Mouse (Mus musculus): ENCODE data around the gene Nsfl1c. TPM values are rescaled to one million over a fixed set of nuclear protein-coding genes. Genes with fewer than 3 reads are reported as not detected.

The Nsfl1c gene
- total RNA-seq, 2 experiments from 2014 or later, result 25.6 to 37.3 TPM

- ATAC-seq (replicated peaks; ENCODE audit: low FRiP score, poor library complexity, severe bottlenecking), result no peak
Observed at GRCm38 (mm10) chr2:151542323-151543062, 48.5 kb downstream of the Nsfl1c start, which contains the start of gene Fkbp1a. TSS of gene Fkbp1a (plus strand) at chr2:151542483.

GRCm38 (mm10) chr2:151543063-151543895 lies 49.3 kb downstream of the Nsfl1c start:
- ATAC-seq (replicated peaks; ENCODE audit: low FRiP score, poor library complexity, severe bottlenecking), result no peak

- ATAC-seq (replicated peaks; ENCODE audit: low FRiP score, poor library complexity, severe bottlenecking), result no peak
Observed at GRCm38 (mm10) chr2:151544673-151545072, 50.7 kb downstream of the Nsfl1c start.

- ATAC-seq (replicated peaks; ENCODE audit: low FRiP score, poor library complexity, severe bottlenecking), result no peak
Observed at GRCm38 (mm10) chr2:151546571-151546970, 52.6 kb downstream of the Nsfl1c start.

- no peak for ATAC-seq (replicated peaks; ENCODE audit: low FRiP score, poor library complexity, severe bottlenecking)
Observed at GRCm38 (mm10) chr2:151549615-151550121, 55.7 kb downstream of the Nsfl1c start.

Other genes starting within 250 kb of the Nsfl1c start
- not detected in 2 replicates for gene 4921509C19Rik, start 18.0 kb upstream of the Nsfl1c start, total RNA-seq (2015; ENCODE audit: low replicate concordance)
- not detected in 2 replicates for gene 4921509C19Rik, start 18.0 kb upstream of the Nsfl1c start, total RNA-seq (2017; ENCODE audit: low replicate concordance)
- 6.3 and 15.9 TPM in 2 replicates for gene Fkbp1a, start 48.3 kb downstream of the Nsfl1c start, total RNA-seq (2015; ENCODE audit: low replicate concordance)
- gene Fkbp1a, start 48.3 kb downstream of the Nsfl1c start, total RNA-seq (2017; ENCODE audit: low replicate concordance), result 1.7 and 2.1 TPM in 2 replicates
- not detected in 2 replicates for gene Sdcbp2, start 78.4 kb downstream of the Nsfl1c start, total RNA-seq (2015; ENCODE audit: low replicate concordance)
- gene Sdcbp2, start 78.4 kb downstream of the Nsfl1c start, total RNA-seq (2017; ENCODE audit: low replicate concordance), result not detected in 2 replicates
- not detected in 2 replicates for gene Snph, start 138.4 kb downstream of the Nsfl1c start, total RNA-seq (2015; ENCODE audit: low replicate concordance)
- gene Snph, start 138.4 kb downstream of the Nsfl1c start, total RNA-seq (2017; ENCODE audit: low replicate concordance), result not detected in 2 replicates
- not detected in 2 replicates for gene Rad21l, start 174.4 kb downstream of the Nsfl1c start, total RNA-seq (2015; ENCODE audit: low replicate concordance)
- not detected in 2 replicates for gene Rad21l, start 174.4 kb downstream of the Nsfl1c start, total RNA-seq (2017; ENCODE audit: low replicate concordance)
- gene Tmem74b, start 207.8 kb downstream of the Nsfl1c start, total RNA-seq (2015; ENCODE audit: low replicate concordance), result not detected in 2 replicates
- 0.90 TPM in 1 of 2 replicates, not detected in the other for gene Tmem74b, start 207.8 kb downstream of the Nsfl1c start, total RNA-seq (2017; ENCODE audit: low replicate concordance)

All from erythroid progenitor cell, adult 5-6 weeks (primary cell).